Mouse (Mus musculus) thymus, adult 2 months (tissue): ENCODE data around the gene Ano9. TPM values are rescaled to one million over a fixed set of nuclear protein-coding genes. Genes with fewer than 3 reads are reported as not detected.

ENCODE experiments used
- DNase-seq: peaks from one replicate; pipeline ENCODE4 v3.0.0; 2021
- H3K27ac ChIP-seq: fragments of 200-500 bp; 2 replicates; pipeline ENCODE4 v1.5.1; 2012; ENCODE audit warnings: low read length, control low read depth; ENCODE audit not compliant: control insufficient read depth, insufficient read depth
- H3K27me3 ChIP-seq: fragments of 200-500 bp; 2 replicates; pipeline ENCODE4 v1.6.1; 2012; ENCODE audit warnings: mild to moderate bottlenecking, low read length, moderate library complexity, mixed read lengths; ENCODE audit not compliant: control insufficient read depth, insufficient read depth
- H3K36me3 ChIP-seq: fragments of 200-500 bp; 2 replicates; pipeline ENCODE4 v1.6.1; 2012; ENCODE audit warnings: mild to moderate bottlenecking, low read length, moderate library complexity; ENCODE audit not compliant: control insufficient read depth, insufficient read depth
- H3K4me1 ChIP-seq: fragments of 200-500 bp; replicated peaks from 2 replicates; pipeline ENCODE4 v1.6.1; 2012; ENCODE audit warnings: low read length; ENCODE audit not compliant: control insufficient read depth, insufficient read depth
- H3K4me3 ChIP-seq: fragments of 200-500 bp; 2 replicates; pipeline ENCODE4 v1.5.1; 2012; ENCODE audit warnings: mild to moderate bottlenecking, low read length, control low read depth, moderate library complexity; ENCODE audit not compliant: control insufficient read depth, insufficient read depth
- CTCF ChIP-seq: fragments of 200-500 bp; IDR thresholded peaks from 2 replicates; pipeline ENCODE4 v1.5.1; 2012; ENCODE audit warnings: mild to moderate bottlenecking, control low read depth, low read length, moderate library complexity, borderline replicate concordance; ENCODE audit not compliant: control insufficient read depth, poor library complexity, insufficient read depth; ENCODE audit errors: extremely low read depth
- POLR2A ChIP-seq: fragments of 200-500 bp; IDR thresholded peaks from 2 replicates; pipeline ENCODE4 v1.6.1; 2012; ENCODE audit warnings: mild to moderate bottlenecking, low read length, control low read depth, moderate library complexity; ENCODE audit not compliant: control insufficient read depth, poor library complexity, insufficient read depth; ENCODE audit errors: extremely low read depth
- WGBS: fragments of 180-500 bp; shearing (Covaris S2); methylation state at CpG from one replicate; pipeline ENCODE4 v1.1.7; 2018; 5-methylcytosine and 5-hydroxymethylcytosine counted together
- polyA plus RNA-seq: library from polyadenylated mRNA; depleted of rRNA; stranded (reverse); fragments of >200 nt; gene quantifications from 2 replicates; pipeline ENCODE4 v1.2.3, GENCODE M21; 2012

Gene Ano9
- polyA plus RNA-seq, 1 experiment: 2.9 TPM

DNA sequence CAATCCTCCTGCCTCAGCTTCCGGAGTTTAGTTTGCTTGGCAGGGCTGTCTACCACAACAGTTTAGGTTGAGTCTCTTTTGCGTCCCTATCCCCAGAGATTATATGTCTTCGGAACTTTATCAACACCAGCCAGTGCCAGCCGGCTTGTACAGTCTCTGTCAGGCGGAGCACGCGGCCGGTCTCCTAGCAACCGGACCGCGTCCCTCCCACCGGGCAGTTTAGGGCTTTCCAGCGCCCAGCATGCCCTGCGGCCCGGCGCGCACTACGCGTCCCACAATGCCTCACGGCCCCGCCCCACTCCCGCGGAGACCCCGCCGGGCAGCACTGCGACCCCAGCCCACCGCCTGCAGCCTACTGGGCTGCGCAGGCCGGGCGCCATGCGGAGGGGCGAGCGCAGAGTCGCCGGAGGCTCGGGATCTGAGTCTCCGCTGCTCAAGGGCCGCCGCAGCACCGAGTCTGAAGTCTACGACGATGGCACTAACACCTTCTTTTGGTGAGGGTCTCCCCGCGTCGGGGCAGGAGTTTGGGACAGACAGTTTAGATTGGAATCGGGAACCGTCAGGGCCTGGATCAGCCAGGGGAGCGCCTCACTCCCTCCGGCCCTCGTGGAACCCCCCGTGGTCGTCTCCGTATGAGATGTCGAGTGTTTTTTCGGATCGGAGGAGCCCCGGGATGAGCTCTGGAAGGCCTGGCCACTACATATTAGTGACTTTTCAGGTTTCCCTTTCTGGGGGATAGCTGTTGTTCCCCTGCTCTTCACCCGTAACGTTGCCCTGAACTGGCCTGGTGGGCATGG lies 13.6 kb upstream of the Ano9 start:
- Histone ChIP-seq H3K27me3 (no peaks in the 10 kb centered on the region), H3K27ac (no peak overlapping the region), H3K4me3 (peak overlapping the region; percentile 97), H3K36me3 (peaks cover 4% of the 10 kb centered on the region; the same call in 1 of the 2 replicates), H3K4me1 (peaks cover 8% of the 10 kb centered on the region)
- TF ChIP-seq POLR2A: 0 out of 2 replicates have a peak, but pooled peaks have one; percentile 12
- TF ChIP-seq CTCF: no peak; the same call in 1 of the 2 replicates
- WGBS: under 1% methylated on average over 59 of the region's 59 CpGs
- DNase-seq: peak; percentile 89

DNA sequence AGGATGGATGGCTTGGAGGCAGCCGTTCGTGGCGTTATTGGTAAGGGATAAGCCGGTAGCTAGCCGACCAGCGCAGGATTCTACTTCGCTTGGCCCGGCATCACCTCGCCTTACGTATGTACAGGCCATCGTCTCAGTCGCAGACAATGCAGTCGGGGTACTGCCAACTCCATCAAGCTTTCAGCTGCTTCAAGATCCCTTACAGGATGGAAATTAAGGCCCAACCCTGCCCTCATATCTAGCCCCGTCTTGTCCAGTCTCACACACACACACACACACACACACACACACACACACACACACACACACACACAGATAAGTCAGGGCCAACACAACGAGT lies 5.9 kb upstream of the Ano9 start:
- Histone ChIP-seq H3K4me1 (peaks cover 9% of the 10 kb centered on the region), H3K4me3 (peak overlapping the region; percentile 61), H3K27ac (no peak overlapping the region), H3K36me3 (no peaks in the 10 kb centered on the region), H3K27me3 (no peaks in the 10 kb centered on the region)
- TF ChIP-seq POLR2A (no peak), CTCF (no peak)
- 5% methylated on average over 15 of the region's 15 CpGs for WGBS
- no peak for DNase-seq

DNA sequence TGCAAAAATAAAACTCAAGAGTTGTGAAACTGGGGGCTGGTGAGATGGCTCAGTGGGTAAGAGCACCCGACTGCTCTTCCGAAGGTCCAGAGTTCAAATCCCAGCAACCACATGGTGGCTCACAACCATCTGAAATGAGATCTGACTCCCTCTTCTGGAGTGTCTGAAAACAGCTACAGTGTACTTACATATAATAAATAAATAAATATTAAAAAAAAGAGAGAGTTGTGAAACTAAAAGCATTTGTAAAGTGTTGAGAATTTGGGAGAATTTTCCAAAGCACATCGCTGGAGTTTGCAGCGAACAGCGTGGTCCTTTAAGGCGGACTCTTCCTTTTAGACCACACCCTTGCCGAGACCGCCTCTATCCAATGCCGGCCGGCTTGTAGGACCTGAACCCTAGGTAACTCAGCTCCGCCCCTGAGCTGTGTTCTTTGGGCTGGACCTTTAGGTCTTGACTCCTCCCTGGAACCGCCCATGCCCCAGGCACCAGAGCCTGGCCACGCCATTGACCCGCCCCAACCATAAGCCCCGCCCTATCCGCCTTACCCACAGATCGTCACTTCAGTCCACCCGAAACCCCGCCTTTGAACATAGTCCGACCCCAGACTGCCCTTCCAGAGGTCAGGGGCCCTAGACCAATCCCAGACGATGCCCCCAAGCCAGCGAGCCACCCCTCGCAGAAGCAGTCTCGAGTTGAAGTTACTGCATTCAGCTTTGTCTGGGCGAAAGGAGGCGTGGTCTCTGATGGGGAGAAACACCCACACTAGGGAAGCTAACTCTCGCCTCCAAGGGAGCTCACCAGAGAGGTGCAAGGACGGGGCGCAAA lies 5.3 kb upstream of the Ano9 start:
- 3% methylated on average over 29 of the region's 29 CpGs for WGBS
- peak; percentile 89 for DNase-seq
- TF ChIP-seq CTCF (0 out of 2 replicates have a peak, but pooled peaks have one; percentile 16), POLR2A (peak; percentile 34; the same call in 1 of the 2 replicates)
- H3K4me1 ChIP-seq: peaks cover 9% of the 10 kb centered on the region
- peak overlapping the region; percentile 61 for H3K4me3 ChIP-seq
- no peak overlapping the region for H3K27ac ChIP-seq
- H3K36me3 ChIP-seq: no peaks in the 10 kb centered on the region
- H3K27me3 ChIP-seq: no peaks in the 10 kb centered on the region

DNA sequence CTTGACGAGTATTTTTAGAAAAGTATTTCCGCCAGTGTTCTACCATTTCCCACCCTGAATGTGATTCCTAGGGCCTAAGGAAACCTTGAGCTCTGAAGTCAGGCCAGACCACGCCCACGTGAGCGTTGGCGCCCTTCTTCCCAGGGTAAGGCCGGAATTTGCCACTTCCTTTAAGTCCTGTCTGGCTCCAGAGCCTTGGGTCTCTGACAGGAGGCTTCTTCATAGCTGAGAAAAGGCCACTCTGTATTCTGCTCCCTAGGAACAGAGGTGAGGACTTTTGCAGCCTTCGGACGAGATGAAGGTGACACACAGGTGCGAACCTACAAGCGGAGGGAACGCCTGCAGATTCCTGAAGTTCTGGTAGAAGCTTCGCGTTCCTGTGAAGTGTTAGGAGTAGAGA lies 4.6 kb upstream of the Ano9 start, which contains the start of gene Ptdss2:
Gene Ptdss2, plus strand, starts transcription at position 138 of the 400 bp plus-strand sequence.
- peak within 1 kb of the TSS; percentile 31; the same call in 1 of the 2 replicates for H3K27ac ChIP-seq
- DNase-seq: no peak
- H3K4me1 ChIP-seq: peaks cover 9% of the 10 kb centered on the region
- TF ChIP-seq POLR2A (no peak), CTCF (no peak)
- H3K27me3 ChIP-seq: no peaks in the 10 kb centered on the region
- 52% methylated on average over 14 of the region's 14 CpGs for WGBS
- H3K36me3 ChIP-seq: no peaks in the 10 kb centered on the region
- peak within 1 kb of the TSS; percentile 61 for H3K4me3 ChIP-seq

DNA sequence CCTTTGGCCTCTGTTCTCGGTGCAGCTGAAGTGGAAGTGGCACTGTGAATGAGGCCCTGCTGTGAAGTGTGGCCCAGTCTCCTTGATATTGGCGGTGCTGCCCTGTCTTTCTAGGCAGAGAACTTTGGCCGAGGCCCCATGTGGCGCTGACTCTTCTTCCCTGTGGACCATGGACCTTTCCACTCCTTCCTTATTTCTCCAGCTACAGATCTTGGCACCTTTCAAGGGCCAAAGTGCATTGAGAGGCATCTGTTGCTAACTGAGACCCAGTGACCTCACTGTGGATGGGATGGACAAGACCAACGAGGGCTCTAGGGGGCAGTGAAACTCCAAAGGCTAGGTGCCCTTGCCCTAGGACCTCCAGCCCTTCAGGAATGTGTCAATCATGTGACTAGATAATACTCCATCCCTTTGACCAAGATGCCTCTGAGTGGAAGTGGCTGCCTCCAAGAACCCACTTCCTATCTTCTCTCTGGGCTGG lies 3.5 kb upstream of the Ano9 start:
- Histone ChIP-seq H3K36me3 (no peaks in the 10 kb centered on the region), H3K4me1 (peaks cover 9% of the 10 kb centered on the region), H3K4me3 (no peak overlapping the region), H3K27ac (no peak overlapping the region), H3K27me3 (no peaks in the 10 kb centered on the region)
- WGBS: 85% methylated on average over 5 of the region's 5 CpGs
- TF ChIP-seq CTCF (no peak), POLR2A (no peak)
- DNase-seq: no peak

DNA sequence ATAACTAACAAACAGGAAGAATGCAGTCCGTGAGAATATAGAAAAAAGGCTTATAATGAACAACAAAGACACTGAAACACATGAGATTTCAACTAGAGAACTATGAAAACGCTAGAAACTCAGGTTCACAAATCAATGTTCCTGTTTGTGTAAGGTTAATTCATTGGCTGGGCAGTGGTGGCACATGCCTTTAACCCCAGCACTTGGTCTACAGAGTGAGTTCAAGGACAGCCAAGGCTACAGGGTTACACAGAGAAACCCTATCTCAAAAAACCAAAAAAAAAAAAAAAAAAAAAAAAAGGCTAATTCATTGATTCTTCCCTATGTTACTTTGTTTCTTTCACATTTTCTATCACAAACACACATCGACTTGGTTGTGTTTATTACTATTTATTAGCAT lies 3.0 kb upstream of the Ano9 start:
- WGBS: 93% methylated on average over 3 of the region's 3 CpGs
- Histone ChIP-seq H3K4me1 (peaks cover 9% of the 10 kb centered on the region), H3K4me3 (no peak overlapping the region), H3K36me3 (no peaks in the 10 kb centered on the region), H3K27me3 (no peaks in the 10 kb centered on the region), H3K27ac (no peak overlapping the region)
- DNase-seq: no peak
- TF ChIP-seq CTCF (no peak), POLR2A (no peak)

DNA sequence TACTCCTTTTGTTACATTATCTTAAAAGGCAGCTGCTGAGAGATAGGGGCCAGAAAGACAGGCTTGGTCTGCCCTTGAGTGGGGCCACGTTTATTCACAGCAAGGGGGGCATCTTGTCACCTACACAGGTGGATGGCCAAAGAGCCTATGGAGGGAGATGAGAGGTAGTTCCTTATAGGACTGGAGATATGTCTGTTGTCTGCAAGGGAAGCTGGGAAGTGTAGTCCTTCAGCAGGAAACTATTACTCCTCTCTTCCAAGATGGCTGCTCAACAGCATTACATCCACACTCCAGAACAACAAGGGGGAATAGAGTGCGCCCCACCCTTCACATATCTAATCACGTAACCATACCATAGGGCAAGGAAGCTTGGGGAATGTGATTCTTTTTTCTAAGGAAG lies 1.9 kb upstream of the Ano9 start:
- Histone ChIP-seq H3K27me3 (no peaks in the 10 kb centered on the region), H3K4me3 (no peak overlapping the region), H3K4me1 (peaks cover 9% of the 10 kb centered on the region), H3K27ac (no peak overlapping the region), H3K36me3 (no peaks in the 10 kb centered on the region)
- WGBS: 82% methylated on average over 3 of the region's 3 CpGs
- no peak for DNase-seq
- TF ChIP-seq POLR2A (no peak), CTCF (no peak)
